Mouse (Mus musculus): ENCODE data around the gene Khdrbs1. TPM values are rescaled to one million over a fixed set of nuclear protein-coding genes. Genes with fewer than 3 reads are reported as not detected.

Khdrbs1 gene
- polyA plus RNA-seq (2012; rRNA removed) = 126 and 209 TPM in 2 replicates

DNA sequence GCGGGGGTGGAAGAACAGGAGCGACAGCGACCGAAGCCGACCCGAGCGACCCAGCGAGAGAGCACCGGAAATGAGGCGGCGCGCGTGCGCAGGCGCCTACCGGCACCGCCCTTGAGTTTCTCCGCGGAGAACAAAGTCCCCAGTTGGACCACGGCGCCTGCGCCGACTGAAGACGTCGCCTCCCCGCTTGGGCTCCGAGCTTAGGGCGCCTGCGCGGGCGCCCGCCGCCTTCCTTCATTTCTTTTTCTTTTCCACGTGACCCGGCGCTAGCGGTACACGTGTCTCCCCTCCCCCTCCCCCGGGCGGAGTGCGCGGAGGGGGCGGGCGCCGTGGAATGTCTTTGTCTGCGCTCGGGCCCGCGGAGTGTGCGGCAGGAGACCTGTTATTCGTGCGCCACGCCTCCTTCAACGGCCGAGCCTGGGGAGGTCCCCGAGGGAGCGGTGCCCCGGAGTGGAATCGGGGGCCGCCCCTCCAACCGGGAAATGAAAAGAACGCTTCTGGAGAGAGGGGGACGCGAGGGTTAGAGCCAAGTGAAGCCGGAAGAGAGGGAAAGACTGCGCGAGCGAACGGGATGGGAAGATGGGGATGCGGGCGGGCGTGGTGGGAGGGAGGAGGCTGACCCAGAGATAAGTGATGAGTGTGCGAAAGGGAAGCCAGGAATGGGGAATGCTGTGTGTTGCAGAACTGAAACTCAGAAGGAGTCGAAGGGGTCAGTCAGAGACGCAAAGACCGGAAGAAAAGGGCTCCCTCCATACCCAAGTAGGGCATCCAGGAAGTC, at the start of gene Khdrbs1:
Khdrbs1 (minus strand) TSS at position 72 of the 778 bp plus-strand sequence.
- Histone ChIP-seq H3K4me3 (ENCODE audit: control insufficient read depth, insufficient read depth, low read length) (peak within 1 kb of the TSS; percentile 92), H3K27ac (ENCODE audit: control insufficient read depth, insufficient read depth, low read length) (peak within 1 kb of the TSS; percentile 86), H3K4me1 (replicated peaks; ENCODE audit: control insufficient read depth, insufficient read depth, low read length) (peaks cover 16% of the 10 kb centered on the region), H3K36me3 (ENCODE audit: control insufficient read depth, insufficient read depth, low read length) (no peaks in the 10 kb centered on the region), H3K27me3 (ENCODE audit: control insufficient read depth, insufficient read depth, low read length) (no peaks in the 10 kb centered on the region)
- under 1% methylated on average over 76 of the region's 76 CpGs for WGBS
- DNase-seq = peak; percentile 96
- TF ChIP-seq POLR2A (IDR thresholded peaks at IDR 0.05; ENCODE audit: control insufficient read depth, extremely low read depth, insufficient read depth, low read length, poor library complexity) (peak; percentile 72), CTCF (IDR thresholded peaks at IDR 0.05; ENCODE audit: borderline replicate concordance, control insufficient read depth, extremely low read depth, insufficient read depth, low read length, poor library complexity) (peak; percentile 4; the same call in 1 of the 2 replicates)

DNA sequence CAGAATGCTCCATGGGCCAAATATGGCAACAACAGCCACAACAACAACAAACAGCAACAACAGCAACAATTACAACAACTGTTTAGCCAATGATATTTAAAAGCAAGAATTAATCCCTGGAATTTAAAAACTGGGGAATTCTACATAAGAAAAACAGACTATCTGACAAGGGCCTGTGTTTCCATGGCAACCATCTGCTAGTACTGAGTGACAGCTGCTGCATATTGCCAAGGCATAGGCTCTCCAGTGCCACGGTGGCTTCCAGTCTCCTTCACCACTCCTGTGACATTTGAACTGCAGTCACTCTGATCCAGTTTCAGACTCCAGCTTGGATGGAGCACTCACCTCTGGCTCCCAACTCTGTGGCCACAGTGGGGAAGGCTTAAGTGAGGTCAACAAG, 49.3 kb upstream of the Khdrbs1 start:
- Histone ChIP-seq H3K27me3 (ENCODE audit: control insufficient read depth, insufficient read depth, low read length) (no peaks in the 10 kb centered on the region), H3K4me1 (replicated peaks; ENCODE audit: control insufficient read depth, insufficient read depth, low read length) (peaks cover 30% of the 10 kb centered on the region), H3K36me3 (ENCODE audit: control insufficient read depth, insufficient read depth, low read length) (no peaks in the 10 kb centered on the region), H3K4me3 (ENCODE audit: control insufficient read depth, insufficient read depth, low read length) (no peak overlapping the region), H3K27ac (ENCODE audit: control insufficient read depth, insufficient read depth, low read length) (no peak overlapping the region)
- 52% methylated on average over 1 of the region's 1 CpGs for WGBS
- DNase-seq = no peak
- no peak for TF ChIP-seq POLR2A (IDR thresholded peaks at IDR 0.05; ENCODE audit: control insufficient read depth, extremely low read depth, insufficient read depth, low read length, poor library complexity)

- peaks cover 27% of the 10 kb centered on the region for H3K4me1 ChIP-seq (replicated peaks; ENCODE audit: control insufficient read depth, insufficient read depth, low read length)
- no peaks in the 10 kb centered on the region for H3K36me3 ChIP-seq (ENCODE audit: control insufficient read depth, insufficient read depth, low read length)
- 69% methylated on average over 3 of the region's 3 CpGs for WGBS
- TF ChIP-seq POLR2A (IDR thresholded peaks at IDR 0.05; ENCODE audit: control insufficient read depth, extremely low read depth, insufficient read depth, low read length, poor library complexity) (no peak), CTCF (IDR thresholded peaks at IDR 0.05; ENCODE audit: borderline replicate concordance, control insufficient read depth, extremely low read depth, insufficient read depth, low read length, poor library complexity) (no peak)
- no peak overlapping the region for H3K4me3 ChIP-seq (ENCODE audit: control insufficient read depth, insufficient read depth, low read length)
- H3K27me3 ChIP-seq (ENCODE audit: control insufficient read depth, insufficient read depth, low read length) = no peaks in the 10 kb centered on the region
- no peak for DNase-seq
- H3K27ac ChIP-seq (ENCODE audit: control insufficient read depth, insufficient read depth, low read length) = no peak overlapping the region
Measured at GRCm38 (mm10) chr4:129790475-129790874, 48.4 kb upstream of the Khdrbs1 start.

GRCm38 (mm10) chr4:129789635-129790034, 47.5 kb upstream of the Khdrbs1 start:
- Histone ChIP-seq H3K27ac (ENCODE audit: control insufficient read depth, insufficient read depth, low read length) (no peak overlapping the region), H3K4me1 (replicated peaks; ENCODE audit: control insufficient read depth, insufficient read depth, low read length) (peaks cover 21% of the 10 kb centered on the region), H3K4me3 (ENCODE audit: control insufficient read depth, insufficient read depth, low read length) (no peak overlapping the region), H3K27me3 (ENCODE audit: control insufficient read depth, insufficient read depth, low read length) (no peaks in the 10 kb centered on the region), H3K36me3 (ENCODE audit: control insufficient read depth, insufficient read depth, low read length) (no peaks in the 10 kb centered on the region)
- DNase-seq = no peak
- WGBS = 84% methylated on average over 2 of the region's 2 CpGs
- TF ChIP-seq POLR2A (IDR thresholded peaks at IDR 0.05; ENCODE audit: control insufficient read depth, extremely low read depth, insufficient read depth, low read length, poor library complexity) (no peak), CTCF (IDR thresholded peaks at IDR 0.05; ENCODE audit: borderline replicate concordance, control insufficient read depth, extremely low read depth, insufficient read depth, low read length, poor library complexity) (no peak)

GRCm38 (mm10) chr4:129788693-129789092, 46.6 kb upstream of the Khdrbs1 start:
- Histone ChIP-seq H3K4me1 (replicated peaks; ENCODE audit: control insufficient read depth, insufficient read depth, low read length) (peaks cover 13% of the 10 kb centered on the region), H3K4me3 (ENCODE audit: control insufficient read depth, insufficient read depth, low read length) (no peak overlapping the region), H3K27ac (ENCODE audit: control insufficient read depth, insufficient read depth, low read length) (no peak overlapping the region), H3K27me3 (ENCODE audit: control insufficient read depth, insufficient read depth, low read length) (no peaks in the 10 kb centered on the region), H3K36me3 (ENCODE audit: control insufficient read depth, insufficient read depth, low read length) (no peaks in the 10 kb centered on the region)
- WGBS = 55% methylated on average over 8 of the region's 8 CpGs
- TF ChIP-seq CTCF (IDR thresholded peaks at IDR 0.05; ENCODE audit: borderline replicate concordance, control insufficient read depth, extremely low read depth, insufficient read depth, low read length, poor library complexity) (no peak), POLR2A (IDR thresholded peaks at IDR 0.05; ENCODE audit: control insufficient read depth, extremely low read depth, insufficient read depth, low read length, poor library complexity) (no peak)
- DNase-seq = no peak

GRCm38 (mm10) chr4:129785178-129785577, 43.1 kb upstream of the Khdrbs1 start:
- WGBS = 0% methylated on average over 4 of the region's 4 CpGs

More at GRCm38 (mm10) chr4:129785178-129785577, 43.1 kb upstream of the Khdrbs1 start:
- H3K4me1 ChIP-seq (replicated peaks; ENCODE audit: control insufficient read depth, insufficient read depth, low read length) = peaks cover 11% of the 10 kb centered on the region
- no peaks in the 10 kb centered on the region for H3K27me3 ChIP-seq (ENCODE audit: control insufficient read depth, insufficient read depth, low read length)
- H3K36me3 ChIP-seq (ENCODE audit: control insufficient read depth, insufficient read depth, low read length) = no peaks in the 10 kb centered on the region
- no peak overlapping the region for H3K4me3 ChIP-seq (ENCODE audit: control insufficient read depth, insufficient read depth, low read length)
- no peak for TF ChIP-seq CTCF (IDR thresholded peaks at IDR 0.05; ENCODE audit: borderline replicate concordance, control insufficient read depth, extremely low read depth, insufficient read depth, low read length, poor library complexity)
- TF ChIP-seq POLR2A (IDR thresholded peaks at IDR 0.05; ENCODE audit: control insufficient read depth, extremely low read depth, insufficient read depth, low read length, poor library complexity) = no peak
- DNase-seq = peak; percentile 76
- no peak overlapping the region for H3K27ac ChIP-seq (ENCODE audit: control insufficient read depth, insufficient read depth, low read length)

Measured in thymus, adult 2 months (tissue).